Mouse (Mus musculus) hindlimb bud, embryonic 11.5 days (tissue): ENCODE data around the gene Rps27.
A peak's percentile ranks its signal among the peaks of the same experiment; 100 is the strongest.
"Not testable (repeated sequence)": the region's sequence is repeated elsewhere in the genome, so short reads cannot be mapped to it uniquely, and the experiment has no call there.

Experiments
- DNase-seq: peaks from one replicate; pipeline ENCODE4 v3.0.0-alpha.2; 2012; ENCODE audit warnings: low read depth, low spot score; ENCODE audit errors: extremely low spot score

The Rps27 gene

GRCm38 (mm10) chr3:90213377-90213866, at the start of gene Rps27, which contains the start of gene Rab13:
Gene Rps27, minus strand, starts transcription at chr3:90213651.
Gene Rab13, plus strand, starts transcription at chr3:90213695.
- DNase-seq = peak; percentile 96

GRCm38 (mm10) chr3:90258521-90258920, 45.1 kb upstream of the Rps27 start:
- no peak for DNase-seq

GRCm38 (mm10) chr3:90256731-90257530, 43.5 kb upstream of the Rps27 start:
- DNase-seq = no peak

- DNase-seq = no peak
These were observed 42.4 kb upstream of the Rps27 start for GRCm38 (mm10) chr3:90255784-90256353.

- DNase-seq = no peak
These were observed 41.7 kb upstream of the Rps27 start for GRCm38 (mm10) chr3:90255194-90255565.

- DNase-seq = no peak
These were observed 41.2 kb upstream of the Rps27 start for GRCm38 (mm10) chr3:90254419-90255193.

GRCm38 (mm10) chr3:90253653-90254418, 40.4 kb upstream of the Rps27 start, which contains the start of gene Crtc2:
Gene Crtc2, plus strand, starts transcription at chr3:90254163.
- peak; percentile 84 for DNase-seq

GRCm38 (mm10) chr3:90253174-90253573, 39.7 kb upstream of the Rps27 start:
- not testable (repeated sequence) for DNase-seq

- DNase-seq = not testable (repeated sequence)
These were observed 39.2 kb upstream of the Rps27 start for GRCm38 (mm10) chr3:90252659-90253058.

- DNase-seq = not testable (repeated sequence)
These were observed 38.3 kb upstream of the Rps27 start for GRCm38 (mm10) chr3:90251731-90252226.

GRCm38 (mm10) chr3:90250791-90251190, 37.3 kb upstream of the Rps27 start:
- no peak for DNase-seq

- no peak for DNase-seq
These were observed 35.3 kb upstream of the Rps27 start for GRCm38 (mm10) chr3:90248746-90249100.

- peak; percentile 80 for DNase-seq
These were observed 34.7 kb upstream of the Rps27 start, which contains the start of gene Slc39a1 for GRCm38 (mm10) chr3:90247960-90248745. Gene Slc39a1, plus strand, starts transcription at chr3:90248172.

GRCm38 (mm10) chr3:90247630-90247959, 34.1 kb upstream of the Rps27 start:
- DNase-seq = no peak

- no peak for DNase-seq
These were observed 32.0 kb upstream of the Rps27 start for GRCm38 (mm10) chr3:90245406-90245805.

- no peak for DNase-seq
These were observed 29.7 kb upstream of the Rps27 start, which contains the start of gene Creb3l4 for GRCm38 (mm10) chr3:90242984-90243775. Gene Creb3l4, minus strand, starts transcription at chr3:90243512.

GRCm38 (mm10) chr3:90241669-90242358, 28.4 kb upstream of the Rps27 start:
- DNase-seq = no peak

- no peak for DNase-seq
These were observed 27.8 kb upstream of the Rps27 start for GRCm38 (mm10) chr3:90241251-90241650.
